Mouse (Mus musculus) hindbrain, postnatal 0 days (tissue): ENCODE measurements around the gene Emg1. TPM values are rescaled to one million over a fixed set of nuclear protein-coding genes. Genes with fewer than 3 reads are reported as not detected.

ENCODE experiments used
- ATAC-seq: fragments of 200-750 bp; cut with Nextera tagmentation; 2 replicates; pipeline ENCODE4 v1.8.0; 2017; ENCODE audit warnings: mild to moderate bottlenecking, moderate TSS enrichment, moderate library complexity
- DNase-seq: peaks from one replicate; pipeline ENCODE4 v3.0.0-alpha.2; 2015; ENCODE audit warnings: low spot score
- H3K27ac ChIP-seq: fragments of 300-500 bp; sonication (generic); 2 replicates; pipeline ENCODE4 v1.5.1; 2014; ENCODE audit warnings: mild to moderate bottlenecking
- H3K27me3 ChIP-seq: fragments of 300-500 bp; sonication (generic); 2 replicates; pipeline ENCODE4 v1.6.1; 2014; ENCODE audit warnings: low read length, mixed read lengths; ENCODE audit not compliant: insufficient read depth
- H3K36me3 ChIP-seq: fragments of 300-500 bp; sonication (generic); 2 replicates; pipeline ENCODE4 v1.6.1; 2014; ENCODE audit warnings: low read length, mixed read lengths; ENCODE audit not compliant: insufficient read depth
- H3K4me1 ChIP-seq: fragments of 300-500 bp; sonication (generic); 2 replicates; pipeline ENCODE4 v1.6.1; 2014; ENCODE audit warnings: antibody characterized with exemption, low read length, mixed read lengths; ENCODE audit not compliant: insufficient read depth
- H3K4me2 ChIP-seq: fragments of 300-500 bp; sonication (generic); 2 replicates; pipeline ENCODE4 v1.6.1; 2014; ENCODE audit warnings: low read depth, mild to moderate bottlenecking, low read length, moderate library complexity, mixed read lengths
- H3K4me3 ChIP-seq: fragments of 300-500 bp; sonication (generic); 2 replicates; pipeline ENCODE4 v1.5.1; 2014; ENCODE audit warnings: low read length
- H3K9ac ChIP-seq: fragments of 300-500 bp; sonication (generic); replicated peaks from 2 replicates; pipeline ENCODE4 v1.6.1; 2014; ENCODE audit warnings: mild to moderate bottlenecking, low read length, moderate library complexity, mixed read lengths
- H3K9me3 ChIP-seq: fragments of 300-500 bp; sonication (generic); 2 replicates; pipeline ENCODE4 v1.6.1; 2016; ENCODE audit warnings: low read length, mixed read lengths
- CTCF ChIP-seq: IDR thresholded peaks from 2 replicates; pipeline ENCODE4 v1.5.1; 2016; ENCODE audit warnings: antibody characterized with exemption, control low read depth, low read depth
- WGBS: fragments of 180-500 bp; shearing (Covaris S2); extraction: QIAGEN DNeasy Blood & Tissue Kit; methylation state at CpG from one replicate; pipeline ENCODE4 v1.1.7; 2014; 5-methylcytosine and 5-hydroxymethylcytosine counted together
- polyA plus RNA-seq: library from polyadenylated mRNA; unstranded; fragments of >200 nt; fragmentation: Nextera tagmentation; extraction: Ambion mirVana; gene quantifications from 2 replicates; pipeline ENCODE4 v1.2.1, GENCODE M21; 2015
- total RNA-seq: library from RNA; depleted of rRNA; stranded (reverse); fragments of >200 nt; gene quantifications from 2 replicates; pipeline ENCODE4 v1.2.3, GENCODE M21; 2014

Gene Emg1
- total and polyA plus RNA-seq, 2 experiments from 2014 or later, result 100 to 102 TPM

DNA sequence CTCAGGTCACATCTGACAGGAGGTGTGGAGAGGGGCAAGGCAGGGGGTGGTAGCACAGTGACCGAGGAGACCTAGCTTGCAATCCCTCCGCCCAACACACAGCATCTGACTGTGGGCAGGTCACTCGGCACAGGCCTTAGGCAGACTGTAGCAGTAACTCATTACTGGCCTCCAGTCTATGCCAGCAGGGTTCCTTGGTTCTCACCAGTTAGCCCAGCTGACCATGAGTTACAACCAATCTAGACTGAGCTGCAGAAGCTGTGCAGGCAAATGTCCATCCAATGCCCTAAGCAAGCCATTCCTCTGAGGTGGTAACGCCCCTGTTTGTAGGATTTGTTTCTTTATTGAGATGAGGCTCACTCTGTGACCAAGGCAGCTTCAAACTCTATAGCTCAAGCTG, 12.6 kb downstream of the Emg1 start:
- Histone ChIP-seq H3K9ac (no peak overlapping the region), H3K9me3 (no peaks in the 10 kb centered on the region), H3K4me3 (no peak overlapping the region), H3K36me3 (peaks cover 35% of the 10 kb centered on the region), H3K4me2 (no peak overlapping the region), H3K4me1 (no peaks in the 10 kb centered on the region), H3K27ac (no peak overlapping the region), H3K27me3 (no peaks in the 10 kb centered on the region)
- ATAC-seq (no peak), DNase-seq (no peak)
- no peak for TF ChIP-seq CTCF
- WGBS, result 88% methylated on average over 4 of the region's 4 CpGs

DNA sequence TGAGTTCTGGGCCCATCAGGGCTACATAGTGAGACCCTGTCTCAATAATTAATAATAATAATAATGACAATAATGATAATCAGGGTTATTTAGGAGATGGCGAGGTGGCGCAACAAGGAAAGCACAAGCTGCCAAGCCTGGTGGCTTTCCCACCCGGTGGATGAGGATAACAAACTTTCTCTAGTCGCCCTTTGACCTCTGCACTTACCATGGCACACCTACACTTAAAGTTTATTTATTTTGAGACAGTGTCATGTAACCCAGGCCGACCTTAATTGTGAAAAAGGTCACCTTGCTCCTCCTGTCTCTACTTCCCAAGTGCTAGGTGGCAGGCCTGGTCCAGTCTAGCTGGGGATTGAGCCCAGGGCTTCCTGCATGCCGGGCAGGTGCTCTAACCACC, 13.2 kb downstream of the Emg1 start:
- Histone ChIP-seq H3K9me3 (no peaks in the 10 kb centered on the region), H3K4me2 (no peak overlapping the region), H3K27ac (no peak overlapping the region), H3K4me1 (no peaks in the 10 kb centered on the region), H3K36me3 (peaks cover 30% of the 10 kb centered on the region), H3K27me3 (no peaks in the 10 kb centered on the region), H3K9ac (no peak overlapping the region), H3K4me3 (no peak overlapping the region)
- WGBS, result 87% methylated on average over 6 of the region's 6 CpGs
- ATAC-seq (no peak), DNase-seq (no peak)
- TF ChIP-seq CTCF, result no peak

DNA sequence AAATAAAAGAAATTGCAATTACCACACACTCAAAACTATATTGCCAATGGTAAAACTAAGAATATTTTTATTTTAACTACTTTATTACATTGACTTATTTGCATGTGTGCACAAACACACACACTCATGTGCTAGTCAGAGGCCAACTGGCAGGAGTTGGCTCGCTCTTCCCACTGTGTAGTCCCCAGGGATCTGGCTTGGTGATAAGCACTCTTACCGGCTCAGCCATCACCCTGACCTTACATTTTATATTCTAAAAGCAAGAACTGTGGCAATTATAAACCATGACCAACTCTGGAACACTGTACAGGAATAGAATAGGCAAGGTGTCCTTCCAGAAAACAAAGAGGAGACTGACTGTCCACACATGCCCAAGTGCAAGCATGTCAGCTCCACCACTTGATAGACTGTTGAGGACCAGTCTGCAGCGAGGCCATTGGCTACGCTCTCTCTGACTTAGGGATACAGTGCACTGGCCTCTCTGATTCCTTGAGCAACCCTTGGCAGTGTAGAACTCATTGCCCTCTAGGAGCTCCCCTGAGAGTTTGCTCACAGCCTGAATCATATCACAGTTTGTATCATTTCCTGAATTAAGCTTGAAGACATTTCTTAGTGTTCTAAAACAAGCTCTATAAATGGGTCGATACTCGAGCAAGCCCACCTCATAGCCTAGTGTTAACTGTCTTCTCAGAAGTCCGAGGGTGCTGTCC, 15.4 kb downstream of the Emg1 start:
- Histone ChIP-seq H3K9ac (no peak overlapping the region), H3K36me3 (peaks cover 15% of the 10 kb centered on the region; the same call in 1 of the 2 replicates), H3K4me2 (no peak overlapping the region), H3K27ac (no peak overlapping the region), H3K9me3 (no peaks in the 10 kb centered on the region), H3K4me3 (no peak overlapping the region), H3K27me3 (no peaks in the 10 kb centered on the region), H3K4me1 (no peaks in the 10 kb centered on the region)
- ATAC-seq, result no peak
- 88% methylated on average over 7 of the region's 7 CpGs for WGBS
- no peak for TF ChIP-seq CTCF
- no peak for DNase-seq

DNA sequence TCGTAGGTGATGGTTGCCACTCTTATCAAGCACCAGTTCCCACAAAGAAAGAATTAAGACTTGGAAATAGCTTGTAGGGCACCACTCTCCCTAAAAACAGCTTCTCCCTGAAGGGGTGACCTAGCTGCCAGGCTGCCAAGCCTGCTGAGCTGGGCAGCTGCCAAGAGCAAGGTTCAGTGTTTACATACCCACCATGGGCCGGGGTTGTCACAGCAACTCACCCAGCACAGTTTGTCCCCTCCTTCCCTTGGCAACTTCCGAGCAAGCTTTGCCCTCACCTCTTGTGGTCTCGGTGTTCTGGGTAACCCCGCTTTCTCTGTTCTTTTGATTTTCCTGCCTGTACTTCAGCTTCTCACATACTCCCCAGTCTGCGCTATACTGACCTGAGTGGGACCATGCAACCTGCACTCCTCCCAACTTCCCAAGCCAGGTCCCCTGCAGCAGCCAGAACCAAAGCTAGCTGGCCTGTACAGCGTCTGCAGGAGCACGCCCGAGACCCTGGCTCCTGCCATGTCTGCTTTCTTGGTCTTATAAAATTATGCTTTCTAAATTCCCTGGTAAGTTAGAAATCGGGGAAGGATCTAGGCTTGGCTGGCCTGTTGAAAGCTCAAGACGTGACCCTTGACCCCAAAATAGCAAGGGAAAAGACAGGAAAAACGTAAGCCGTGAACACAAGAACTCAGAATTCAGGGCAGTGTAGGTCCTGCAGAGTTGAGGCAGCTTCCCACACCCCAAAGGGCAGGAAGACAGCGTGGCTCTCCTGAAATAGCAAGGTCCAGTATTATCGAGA, 17.6 kb downstream of the Emg1 start:
- Histone ChIP-seq H3K4me3 (no peak overlapping the region), H3K4me1 (no peaks in the 10 kb centered on the region), H3K4me2 (no peak overlapping the region), H3K36me3 (peaks cover 7% of the 10 kb centered on the region; the same call in 1 of the 2 replicates), H3K9me3 (no peaks in the 10 kb centered on the region), H3K27ac (peak overlapping the region; percentile 22; the same call in 1 of the 2 replicates), H3K9ac (no peak overlapping the region), H3K27me3 (no peaks in the 10 kb centered on the region)
- 54% methylated on average over 15 of the region's 15 CpGs for WGBS
- DNase-seq (peak; percentile 80), ATAC-seq (peak; percentile 81)
- no peak for TF ChIP-seq CTCF

DNA sequence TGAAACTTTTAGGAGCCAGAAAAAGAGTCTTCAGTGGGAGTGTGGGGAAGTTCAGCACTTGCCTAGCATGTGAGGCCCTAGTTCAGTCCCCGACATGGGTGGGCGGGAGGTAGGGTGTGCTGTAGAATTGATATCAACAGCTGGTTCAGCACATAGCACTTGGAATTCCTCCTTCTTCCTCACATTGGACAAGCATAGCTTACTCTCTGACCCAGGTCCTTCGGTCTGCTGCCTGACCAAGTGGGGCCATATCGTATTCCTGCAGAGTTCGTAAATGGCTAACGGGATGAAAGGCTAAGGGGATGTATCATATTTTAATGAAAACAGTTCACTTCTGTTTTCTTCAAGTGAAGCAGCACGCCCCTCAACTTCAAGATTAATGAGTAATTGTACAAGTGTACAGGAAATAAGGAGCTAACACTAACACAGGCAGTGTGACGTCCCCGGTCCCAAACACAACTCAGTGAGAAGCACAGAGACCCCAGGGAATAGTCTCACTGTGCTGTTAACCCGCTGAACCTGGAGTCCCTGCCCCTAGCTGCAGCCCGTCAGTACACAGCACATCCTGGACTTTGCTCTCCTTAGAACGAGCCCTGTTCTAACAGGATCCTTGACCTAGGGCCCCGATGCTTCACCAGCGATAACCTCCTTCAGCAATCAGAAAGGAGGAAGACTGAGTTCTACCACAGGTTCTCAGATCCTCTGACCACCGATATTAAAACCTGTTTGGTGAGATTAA, 18.6 kb downstream of the Emg1 start:
- 0 out of 2 replicates have a peak overlapping the region, but pooled peaks have one; percentile 17 for H3K9ac ChIP-seq
- WGBS, result 73% methylated on average over 15 of the region's 15 CpGs

DNA sequence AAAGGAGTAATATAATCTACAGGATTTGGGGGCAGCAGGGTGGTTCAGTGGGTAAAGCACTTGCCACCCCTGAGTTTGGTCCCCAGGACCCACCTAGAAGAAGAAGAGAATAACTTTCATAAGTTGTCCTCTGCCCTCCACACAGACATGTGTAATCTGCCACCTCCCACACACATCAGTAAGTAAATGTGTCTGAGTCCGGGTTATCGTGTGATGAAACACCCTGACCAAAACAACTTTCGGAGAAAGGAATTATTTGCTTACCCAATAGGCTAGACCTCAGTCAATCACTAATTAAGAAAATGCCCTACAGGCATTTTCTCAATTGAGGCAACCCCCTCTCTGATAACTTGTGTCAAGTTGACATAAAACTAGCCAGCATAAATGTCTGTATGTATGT, 21.5 kb downstream of the Emg1 start:
- Histone ChIP-seq H3K27me3 (no peaks in the 10 kb centered on the region), H3K9ac (no peak overlapping the region), H3K27ac (no peak overlapping the region), H3K4me3 (no peak overlapping the region), H3K36me3 (no peaks in the 10 kb centered on the region), H3K9me3 (no peaks in the 10 kb centered on the region), H3K4me1 (no peaks in the 10 kb centered on the region), H3K4me2 (no peak overlapping the region)
- WGBS, result 95% methylated on average over 3 of the region's 3 CpGs
- no peak for TF ChIP-seq CTCF
- ATAC-seq (no peak), DNase-seq (no peak)

More for the DNA sequence above, 18.6 kb downstream of the Emg1 start:
- H3K4me3 ChIP-seq, result no peak overlapping the region
- H3K27ac ChIP-seq, result peak overlapping the region; percentile 22
- TF ChIP-seq CTCF, result no peak
- no peaks in the 10 kb centered on the region for H3K9me3 ChIP-seq
- H3K36me3 ChIP-seq, result no peaks in the 10 kb centered on the region
- no peak overlapping the region for H3K4me2 ChIP-seq
- ATAC-seq (no peak), DNase-seq (no peak)
- no peaks in the 10 kb centered on the region for H3K4me1 ChIP-seq
- no peaks in the 10 kb centered on the region for H3K27me3 ChIP-seq
